Mouse (Mus musculus): ENCODE results near the gene BC005624. TPM values are rescaled to one million over a fixed set of nuclear protein-coding genes. Genes with fewer than 3 reads are reported as not detected.

Gene BC005624
- polyA plus RNA-seq, 1 experiment from 2014 or later, result 64.4 TPM

- H3K27me3 ChIP-seq, result no peaks in the 10 kb centered on the region
- H3K9me3 ChIP-seq (replicated peaks), result no peaks in the 10 kb centered on the region
- H3K9ac ChIP-seq, result peak within 1 kb of the TSS; percentile 84
- peak within 1 kb of the TSS; percentile 96 for H3K4me3 ChIP-seq (replicated peaks)
- ATAC-seq (ENCODE audit: insufficient number of reproducible peaks, low FRiP score, low TSS enrichment, low read depth), result peak; percentile 90
- peaks cover 34% of the 10 kb centered on the region for H3K36me3 ChIP-seq
- H3K4me1 ChIP-seq, result peaks cover 19% of the 10 kb centered on the region
- peak within 1 kb of the TSS; percentile 72 for H3K27ac ChIP-seq (replicated peaks)
- WGBS, result 2% methylated on average over 59 of the region's 59 CpGs
- H3K4me2 ChIP-seq (replicated peaks), result peak within 1 kb of the TSS; percentile 83
Measured at GRCm38 (mm10) chr2:30967352-30968327, 14.4 kb downstream of the BC005624 start, which contains the start of gene Tor1a. Gene Tor1a, minus strand, starts transcription at chr2:30967933.

GRCm38 (mm10) chr2:30966826-30967225, 15.2 kb downstream of the BC005624 start:
- no peak for ATAC-seq (ENCODE audit: insufficient number of reproducible peaks, low FRiP score, low TSS enrichment, low read depth)
- Histone ChIP-seq H3K4me2 (replicated peaks) (peak overlapping the region; percentile 83), H3K27ac (replicated peaks) (no peak overlapping the region), H3K4me3 (replicated peaks) (peak overlapping the region; percentile 96), H3K36me3 (peaks cover 37% of the 10 kb centered on the region), H3K9me3 (replicated peaks) (no peaks in the 10 kb centered on the region), H3K27me3 (no peaks in the 10 kb centered on the region), H3K4me1 (peaks cover 19% of the 10 kb centered on the region), H3K9ac (peak overlapping the region; percentile 84)
- WGBS, result 17% methylated on average over 16 of the region's 16 CpGs

- Histone ChIP-seq H3K27ac (replicated peaks) (no peak overlapping the region), H3K27me3 (no peaks in the 10 kb centered on the region), H3K4me1 (peaks cover 19% of the 10 kb centered on the region), H3K4me3 (replicated peaks) (no peak overlapping the region), H3K36me3 (peaks cover 46% of the 10 kb centered on the region), H3K4me2 (replicated peaks) (no peak overlapping the region), H3K9ac (no peak overlapping the region), H3K9me3 (replicated peaks) (no peaks in the 10 kb centered on the region)
- 88% methylated on average over 8 of the region's 8 CpGs for WGBS
- ATAC-seq (ENCODE audit: insufficient number of reproducible peaks, low FRiP score, low TSS enrichment, low read depth), result no peak
Measured at GRCm38 (mm10) chr2:30965627-30966026, 16.4 kb downstream of the BC005624 start.

GRCm38 (mm10) chr2:30962570-30963254, 19.3 kb downstream of the BC005624 start:
- Histone ChIP-seq H3K4me3 (replicated peaks) (no peak overlapping the region), H3K36me3 (peaks cover 75% of the 10 kb centered on the region), H3K27ac (replicated peaks) (no peak overlapping the region), H3K9me3 (replicated peaks) (no peaks in the 10 kb centered on the region), H3K4me1 (peaks cover 16% of the 10 kb centered on the region), H3K9ac (no peak overlapping the region), H3K4me2 (replicated peaks) (no peak overlapping the region), H3K27me3 (no peaks in the 10 kb centered on the region)
- ATAC-seq (ENCODE audit: insufficient number of reproducible peaks, low FRiP score, low TSS enrichment, low read depth), result no peak
- WGBS, result 84% methylated on average over 11 of the region's 11 CpGs

- Histone ChIP-seq H3K9me3 (replicated peaks) (no peaks in the 10 kb centered on the region), H3K4me2 (replicated peaks) (no peak overlapping the region), H3K4me1 (peaks cover 14% of the 10 kb centered on the region), H3K9ac (no peak overlapping the region), H3K27me3 (no peaks in the 10 kb centered on the region), H3K36me3 (peaks cover 99% of the 10 kb centered on the region), H3K27ac (replicated peaks) (no peak overlapping the region), H3K4me3 (replicated peaks) (no peak overlapping the region)
- 49% methylated on average over 5 of the region's 5 CpGs for WGBS
- ATAC-seq (ENCODE audit: insufficient number of reproducible peaks, low FRiP score, low TSS enrichment, low read depth), result no peak
Measured at GRCm38 (mm10) chr2:30959856-30960255, 22.1 kb downstream of the BC005624 start.

GRCm38 (mm10) chr2:30958726-30959125, 23.3 kb downstream of the BC005624 start:
- Histone ChIP-seq H3K4me3 (replicated peaks) (no peak overlapping the region), H3K9ac (no peak overlapping the region), H3K27me3 (no peaks in the 10 kb centered on the region), H3K36me3 (peaks cover 88% of the 10 kb centered on the region), H3K9me3 (replicated peaks) (no peaks in the 10 kb centered on the region), H3K4me1 (peaks cover 26% of the 10 kb centered on the region), H3K27ac (replicated peaks) (no peak overlapping the region), H3K4me2 (replicated peaks) (no peak overlapping the region)
- ATAC-seq (ENCODE audit: insufficient number of reproducible peaks, low FRiP score, low TSS enrichment, low read depth), result no peak
- 86% methylated on average over 14 of the region's 14 CpGs for WGBS

- no peak for ATAC-seq (ENCODE audit: insufficient number of reproducible peaks, low FRiP score, low TSS enrichment, low read depth)
- 82% methylated on average over 4 of the region's 4 CpGs for WGBS
- Histone ChIP-seq H3K36me3 (peaks cover 76% of the 10 kb centered on the region), H3K9me3 (replicated peaks) (no peaks in the 10 kb centered on the region), H3K4me2 (replicated peaks) (no peak overlapping the region), H3K27ac (replicated peaks) (no peak overlapping the region), H3K27me3 (no peaks in the 10 kb centered on the region), H3K4me1 (peaks cover 30% of the 10 kb centered on the region), H3K9ac (no peak overlapping the region), H3K4me3 (replicated peaks) (no peak overlapping the region)
Measured at GRCm38 (mm10) chr2:30957511-30957910, 24.5 kb downstream of the BC005624 start.

GRCm38 (mm10) chr2:30954797-30955196, 27.2 kb downstream of the BC005624 start:
- Histone ChIP-seq H3K36me3 (peaks cover 50% of the 10 kb centered on the region), H3K4me2 (replicated peaks) (peak overlapping the region; percentile 60), H3K4me3 (replicated peaks) (no peak overlapping the region; the same call in 1 of the 2 replicates), H3K27ac (replicated peaks) (no peak overlapping the region), H3K4me1 (peaks cover 34% of the 10 kb centered on the region), H3K9me3 (replicated peaks) (no peaks in the 10 kb centered on the region), H3K9ac (no peak overlapping the region), H3K27me3 (no peaks in the 10 kb centered on the region)
- no peak for ATAC-seq (ENCODE audit: insufficient number of reproducible peaks, low FRiP score, low TSS enrichment, low read depth)
- 56% methylated on average over 6 of the region's 6 CpGs for WGBS

- Histone ChIP-seq H3K27ac (replicated peaks) (peak within 1 kb of the TSS; percentile 90), H3K36me3 (peaks cover 31% of the 10 kb centered on the region), H3K4me3 (replicated peaks) (peak within 1 kb of the TSS; percentile 84), H3K4me2 (replicated peaks) (peak within 1 kb of the TSS; percentile 60), H3K4me1 (peaks cover 34% of the 10 kb centered on the region), H3K9ac (peak within 1 kb of the TSS; percentile 74), H3K27me3 (no peaks in the 10 kb centered on the region), H3K9me3 (replicated peaks) (no peaks in the 10 kb centered on the region)
- ATAC-seq (ENCODE audit: insufficient number of reproducible peaks, low FRiP score, low TSS enrichment, low read depth), result peak; percentile 83
- WGBS, result under 1% methylated on average over 60 of the region's 60 CpGs
Measured at GRCm38 (mm10) chr2:30952824-30953490, 29.0 kb downstream of the BC005624 start, which contains the start of gene Tor1b. Gene Tor1b, plus strand, starts transcription at chr2:30952959.

GRCm38 (mm10) chr2:30952457-30952823, 29.6 kb downstream of the BC005624 start:
- no peak for ATAC-seq (ENCODE audit: insufficient number of reproducible peaks, low FRiP score, low TSS enrichment, low read depth)
- H3K36me3 ChIP-seq, result peaks cover 26% of the 10 kb centered on the region
- peak overlapping the region; percentile 84 for H3K4me3 ChIP-seq (replicated peaks)
- peaks cover 34% of the 10 kb centered on the region for H3K4me1 ChIP-seq
- H3K9me3 ChIP-seq (replicated peaks), result no peaks in the 10 kb centered on the region
- no peak overlapping the region for H3K9ac ChIP-seq
- WGBS, result 19% methylated on average over 5 of the region's 5 CpGs
- no peaks in the 10 kb centered on the region for H3K27me3 ChIP-seq
- H3K27ac ChIP-seq (replicated peaks), result peak overlapping the region; percentile 90
- H3K4me2 ChIP-seq (replicated peaks), result peak overlapping the region; percentile 60

- ATAC-seq (ENCODE audit: insufficient number of reproducible peaks, low FRiP score, low TSS enrichment, low read depth), result no peak
- H3K4me2 ChIP-seq (replicated peaks), result peak overlapping the region; percentile 45
Measured at GRCm38 (mm10) chr2:30942603-30943011, 39.4 kb downstream of the BC005624 start.

More at GRCm38 (mm10) chr2:30942603-30943011, 39.4 kb downstream of the BC005624 start:
- Histone ChIP-seq H3K9ac (no peak overlapping the region), H3K4me3 (replicated peaks) (peak overlapping the region; percentile 36), H3K27ac (replicated peaks) (no peak overlapping the region), H3K36me3 (no peaks in the 10 kb centered on the region), H3K9me3 (replicated peaks) (no peaks in the 10 kb centered on the region), H3K27me3 (no peaks in the 10 kb centered on the region), H3K4me1 (peaks cover 4% of the 10 kb centered on the region; the same call in 1 of the 2 replicates)
- WGBS, result 27% methylated on average over 16 of the region's 16 CpGs

All from embryonic facial prominence, embryonic 15.5 days (tissue).